Mouse (Mus musculus) gastrocnemius, postnatal 36 days (tissue): ENCODE data around the gene Abhd4. TPM values are rescaled to one million over a fixed set of nuclear protein-coding genes. Genes with fewer than 3 reads are reported as not detected.

ENCODE experiments used
- DNase-seq, 2 experiments: peaks; one replicate each; pipeline ENCODE4 v3.0.0; 2022
- intact Hi-C: fragments of 180-260 bp; cut with DNase I; formaldehyde crosslinking; loops from one replicate; pipeline ENCODE4 v1.15.1; 2025
- total RNA-seq, 2 experiments: library from RNA; stranded (reverse); gene quantifications; 2 replicates each; pipeline ENCODE4 v1.2.3; 2021

Abhd4 gene
- total RNA-seq, 2 experiments from 2014 or later = 14.7 to 20.6 TPM

- intact Hi-C loops = loop anchor here (5.0 kb wide), 1 partner anchor 178 kb away; no protein-coding TSS in a partner anchor
- DNase-seq = no peak
Measured at GRCm38 (mm10) chr14:54234231-54235040, 19.6 kb upstream of the Abhd4 start.

GRCm38 (mm10) chr14:54235825-54236540 is 18.0 kb upstream of the Abhd4 start:
- intact Hi-C loops = loop anchor here (5.0 kb wide), 1 partner anchor 176 kb away; no protein-coding TSS in a partner anchor
- DNase-seq = no peak

GRCm38 (mm10) chr14:54236881-54237280 is 17.1 kb upstream of the Abhd4 start:
- intact Hi-C loops = loop anchor here (5.0 kb wide), 1 partner anchor 175 kb away; no protein-coding TSS in a partner anchor
- DNase-seq = no peak

GRCm38 (mm10) chr14:54239002-54239736 is 14.8 kb upstream of the Abhd4 start:
- intact Hi-C loops = loop anchor here (5.0 kb wide), 1 partner anchor 173 kb away; no protein-coding TSS in a partner anchor
- DNase-seq = peak; percentile 61 to 69

GRCm38 (mm10) chr14:54240542-54240941 is 13.4 kb upstream of the Abhd4 start:
- DNase-seq = no peak
- intact Hi-C loops = no loop called here

GRCm38 (mm10) chr14:54244183-54244582 is 9.8 kb upstream of the Abhd4 start:
- DNase-seq = no peak
- intact Hi-C loops = no loop called here

- DNase-seq = no peak
- intact Hi-C loops = no loop called here
Measured at GRCm38 (mm10) chr14:54246232-54246631, 7.8 kb upstream of the Abhd4 start.

- no peak for DNase-seq
- intact Hi-C loops = no loop called here
Measured at GRCm38 (mm10) chr14:54249326-54249725, 4.7 kb upstream of the Abhd4 start.

GRCm38 (mm10) chr14:54250122-54250521 is 3.9 kb upstream of the Abhd4 start:
- intact Hi-C loops = loop anchor here (5.0 kb wide), 1 partner anchor 107 kb away; no protein-coding TSS in a partner anchor
- no peak for DNase-seq

- intact Hi-C loops = loop anchor here (5.0 kb wide), 1 partner anchor 103 kb away; no protein-coding TSS in a partner anchor
- no peak for DNase-seq
Measured at GRCm38 (mm10) chr14:54254670-54255202, 748 bp downstream of the Abhd4 start.

- DNase-seq = no peak
- intact Hi-C loops = no loop called here
Measured at GRCm38 (mm10) chr14:54258131-54258670, 4.2 kb downstream of the Abhd4 start.

GRCm38 (mm10) chr14:54259003-54259721 is 5.2 kb downstream of the Abhd4 start:
- intact Hi-C loops = no loop called here
- peak; percentile 91 to 95 for DNase-seq

GRCm38 (mm10) chr14:54259722-54260085 is 5.7 kb downstream of the Abhd4 start:
- intact Hi-C loops = no loop called here
- no peak for DNase-seq

- intact Hi-C loops = no loop called here
- no peak for DNase-seq
Measured at GRCm38 (mm10) chr14:54260196-54260595, 6.2 kb downstream of the Abhd4 start.

GRCm38 (mm10) chr14:54261386-54261785 is 7.4 kb downstream of the Abhd4 start:
- intact Hi-C loops = no loop called here
- DNase-seq = no peak

GRCm38 (mm10) chr14:54262622-54263021 is 8.6 kb downstream of the Abhd4 start:
- intact Hi-C loops = no loop called here
- DNase-seq = no peak

GRCm38 (mm10) chr14:54263099-54263498 is 9.1 kb downstream of the Abhd4 start:
- intact Hi-C loops = no loop called here
- no peak for DNase-seq

GRCm38 (mm10) chr14:54264231-54264630 is 10.2 kb downstream of the Abhd4 start:
- intact Hi-C loops = no loop called here
- DNase-seq = no peak

GRCm38 (mm10) chr14:54265093-54265492 is 11.1 kb downstream of the Abhd4 start:
- DNase-seq = no peak
- intact Hi-C loops = no loop called here

GRCm38 (mm10) chr14:54265951-54266350 is 12.0 kb downstream of the Abhd4 start:
- DNase-seq = no peak
- intact Hi-C loops = no loop called here
